Mouse (Mus musculus): ENCODE results near the gene Ufsp2. TPM values are rescaled to one million over a fixed set of nuclear protein-coding genes. Genes with fewer than 3 reads are reported as not detected.

Ufsp2 gene
- polyA plus RNA-seq, 1 experiment from 2014 or later, result 72.1 TPM

GRCm38 (mm10) chr8:46022758-46023157, 47.4 kb downstream of the Ufsp2 start:
- no peak overlapping the region for H3K4me2 ChIP-seq
- H3K4me1 ChIP-seq (replicated peaks), result 0 out of 2 replicates have a peak, but pooled peaks cover 3% of the 10 kb centered on the region
- H3K9ac ChIP-seq (replicated peaks), result no peak overlapping the region
- no peak overlapping the region for H3K27ac ChIP-seq
- 90% methylated on average over 9 of the region's 9 CpGs for WGBS
- no peaks in the 10 kb centered on the region for H3K9me3 ChIP-seq
- H3K4me3 ChIP-seq (replicated peaks), result no peak overlapping the region
- no peaks in the 10 kb centered on the region for H3K27me3 ChIP-seq
- no peak for ATAC-seq (ENCODE audit: insufficient number of reproducible peaks, insufficient read depth, low FRiP score, low TSS enrichment, low read depth)
- H3K36me3 ChIP-seq, result no peaks in the 10 kb centered on the region

- no peak overlapping the region for H3K9ac ChIP-seq (replicated peaks)
- WGBS, result 46% methylated on average over 4 of the region's 4 CpGs
- no peak overlapping the region for H3K4me3 ChIP-seq (replicated peaks)
- no peak overlapping the region for H3K27ac ChIP-seq
- ATAC-seq (ENCODE audit: insufficient number of reproducible peaks, insufficient read depth, low FRiP score, low TSS enrichment, low read depth), result no peak
- no peaks in the 10 kb centered on the region for H3K9me3 ChIP-seq
- no peaks in the 10 kb centered on the region for H3K27me3 ChIP-seq
- no peak overlapping the region for H3K4me2 ChIP-seq
- H3K4me1 ChIP-seq (replicated peaks), result 0 out of 2 replicates have a peak, but pooled peaks cover 3% of the 10 kb centered on the region
- H3K36me3 ChIP-seq, result no peaks in the 10 kb centered on the region
Measured at GRCm38 (mm10) chr8:46024392-46024791, 49.1 kb downstream of the Ufsp2 start.

DNA sequence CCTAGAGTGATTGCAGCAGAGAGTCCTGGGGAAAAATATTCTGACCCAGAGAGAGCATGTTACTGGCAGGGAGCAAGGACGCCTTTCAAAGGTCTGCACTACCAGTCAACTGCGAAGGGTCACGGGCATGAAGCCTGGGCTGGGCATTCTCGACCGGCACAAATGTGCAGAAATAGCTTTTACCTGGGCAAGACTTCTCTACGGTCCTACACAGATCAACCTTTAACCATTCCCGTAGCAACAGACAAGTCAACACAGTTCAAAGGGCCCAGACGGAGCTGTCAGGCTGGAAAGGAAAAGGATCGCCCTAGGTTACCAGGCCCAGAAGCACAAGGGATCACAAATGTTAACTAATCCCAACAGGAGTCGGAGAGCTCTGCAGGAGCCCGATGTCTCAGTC, 60.9 kb downstream of the Ufsp2 start:
- Histone ChIP-seq H3K9me3 (no peaks in the 10 kb centered on the region), H3K27ac (no peak overlapping the region), H3K27me3 (no peaks in the 10 kb centered on the region), H3K36me3 (peaks cover 14% of the 10 kb centered on the region), H3K4me2 (no peak overlapping the region), H3K4me1 (replicated peaks) (peaks cover 6% of the 10 kb centered on the region), H3K4me3 (replicated peaks) (no peak overlapping the region), H3K9ac (replicated peaks) (no peak overlapping the region)
- ATAC-seq (ENCODE audit: insufficient number of reproducible peaks, insufficient read depth, low FRiP score, low TSS enrichment, low read depth), result no peak
- 75% methylated on average over 11 of the region's 11 CpGs for WGBS

GRCm38 (mm10) chr8:46039666-46040065, 64.3 kb downstream of the Ufsp2 start:
- Histone ChIP-seq H3K27ac (no peak overlapping the region), H3K4me2 (no peak overlapping the region), H3K27me3 (no peaks in the 10 kb centered on the region), H3K9ac (replicated peaks) (no peak overlapping the region), H3K36me3 (peaks cover 19% of the 10 kb centered on the region), H3K4me1 (replicated peaks) (peaks cover 6% of the 10 kb centered on the region), H3K9me3 (no peaks in the 10 kb centered on the region), H3K4me3 (replicated peaks) (no peak overlapping the region)
- WGBS, result 85% methylated on average over 1 of the region's 1 CpGs
- no peak for ATAC-seq (ENCODE audit: insufficient number of reproducible peaks, insufficient read depth, low FRiP score, low TSS enrichment, low read depth)

GRCm38 (mm10) chr8:46040260-46040659, 64.9 kb downstream of the Ufsp2 start:
- 56% methylated on average over 13 of the region's 13 CpGs for WGBS
- ATAC-seq (ENCODE audit: insufficient number of reproducible peaks, insufficient read depth, low FRiP score, low TSS enrichment, low read depth), result no peak
- no peak overlapping the region for H3K27ac ChIP-seq

More at GRCm38 (mm10) chr8:46040260-46040659, 64.9 kb downstream of the Ufsp2 start:
- H3K4me3 ChIP-seq (replicated peaks), result no peak overlapping the region
- H3K9me3 ChIP-seq, result no peaks in the 10 kb centered on the region
- no peak overlapping the region for H3K9ac ChIP-seq (replicated peaks)
- no peaks in the 10 kb centered on the region for H3K27me3 ChIP-seq
- H3K36me3 ChIP-seq, result peaks cover 17% of the 10 kb centered on the region
- H3K4me2 ChIP-seq, result no peak overlapping the region
- H3K4me1 ChIP-seq (replicated peaks), result peaks cover 6% of the 10 kb centered on the region

Other genes with a start within 250 kb of the Ufsp2 start
- 17.9 and 22.7 TPM in 2 replicates for gene Pdlim3, start 90.1 kb upstream of the Ufsp2 start, polyA plus RNA-seq (2016; fragmentation: Nextera tagmentation; extraction: Ambion mirVana)
- gene Ccdc110, start 40.9 kb upstream of the Ufsp2 start, polyA plus RNA-seq (2016; fragmentation: Nextera tagmentation; extraction: Ambion mirVana), result 0.14 TPM in 1 of 2 replicates, not detected in the other
- gene 1700029J07Rik, start 276 bp upstream of the Ufsp2 start, polyA plus RNA-seq (2016; fragmentation: Nextera tagmentation; extraction: Ambion mirVana), result 3.4 and 4.9 TPM in 2 replicates
- 0.23 and 0.41 TPM in 2 replicates for gene Lrp2bp, start 23.8 kb downstream of the Ufsp2 start, polyA plus RNA-seq (2016; fragmentation: Nextera tagmentation; extraction: Ambion mirVana)
- 22.2 and 22.3 TPM in 2 replicates for gene Ankrd37, start 30.2 kb downstream of the Ufsp2 start, polyA plus RNA-seq (2016; fragmentation: Nextera tagmentation; extraction: Ambion mirVana)
- gene Cfap97, start 176.2 kb downstream of the Ufsp2 start, polyA plus RNA-seq (2016; fragmentation: Nextera tagmentation; extraction: Ambion mirVana), result 26.5 and 29.6 TPM in 2 replicates
- 4.9 and 6.6 TPM in 2 replicates for gene Snx25, start 176.6 kb downstream of the Ufsp2 start, polyA plus RNA-seq (2016; fragmentation: Nextera tagmentation; extraction: Ambion mirVana)
- 484 and 487 TPM in 2 replicates for gene Slc25a4, start 235.8 kb downstream of the Ufsp2 start, polyA plus RNA-seq (2016; fragmentation: Nextera tagmentation; extraction: Ambion mirVana)

All from limb, embryonic 12.5 days (tissue).